Mouse (Mus musculus) right cerebral cortex, postnatal 25 days (tissue): ENCODE results near the gene Hist1h3g.

ENCODE experiments used
- DNase-seq: peaks from one replicate; pipeline ENCODE4 v3.0.0; 2022

The Hist1h3g gene

DNA sequence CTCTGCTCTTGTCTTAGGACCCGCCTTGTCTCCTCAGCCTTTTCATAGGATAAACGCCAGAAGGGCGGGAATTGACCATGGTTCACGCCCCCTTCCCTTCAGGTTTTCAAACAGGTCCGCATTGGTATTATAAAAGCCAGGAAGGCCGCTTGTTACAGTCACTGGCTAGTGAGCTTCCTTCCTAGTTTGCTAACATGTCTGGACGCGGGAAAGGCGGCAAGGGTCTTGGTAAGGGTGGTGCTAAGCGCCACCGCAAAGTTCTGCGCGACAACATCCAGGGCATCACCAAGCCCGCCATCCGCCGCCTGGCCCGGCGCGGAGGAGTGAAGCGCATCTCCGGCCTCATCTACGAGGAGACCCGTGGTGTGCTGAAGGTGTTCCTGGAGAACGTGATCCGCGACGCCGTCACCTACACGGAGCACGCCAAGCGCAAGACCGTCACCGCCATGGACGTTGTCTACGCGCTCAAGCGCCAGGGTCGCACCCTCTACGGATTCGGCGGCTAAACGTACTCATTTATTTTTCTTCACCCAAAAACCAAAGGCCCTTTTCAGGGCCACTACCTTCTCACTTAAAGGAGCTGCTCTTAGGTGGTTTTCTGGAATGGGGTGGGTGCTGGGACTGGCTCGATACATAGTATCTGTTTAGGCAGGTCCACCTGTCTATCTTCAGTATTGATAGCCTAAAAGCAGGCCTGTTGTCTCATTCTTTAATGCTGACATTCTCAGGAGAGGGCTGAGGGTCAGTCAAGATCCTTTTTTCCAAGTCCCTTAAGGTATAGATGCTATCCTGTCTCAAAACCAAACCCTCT is 46.4 kb downstream of the Hist1h3g start, which contains the start of gene Hist1h4d:
TSS of gene Hist1h4d (plus strand) at position 191 of the 811 bp plus-strand sequence.
- DNase-seq = peak; percentile 95

DNA sequence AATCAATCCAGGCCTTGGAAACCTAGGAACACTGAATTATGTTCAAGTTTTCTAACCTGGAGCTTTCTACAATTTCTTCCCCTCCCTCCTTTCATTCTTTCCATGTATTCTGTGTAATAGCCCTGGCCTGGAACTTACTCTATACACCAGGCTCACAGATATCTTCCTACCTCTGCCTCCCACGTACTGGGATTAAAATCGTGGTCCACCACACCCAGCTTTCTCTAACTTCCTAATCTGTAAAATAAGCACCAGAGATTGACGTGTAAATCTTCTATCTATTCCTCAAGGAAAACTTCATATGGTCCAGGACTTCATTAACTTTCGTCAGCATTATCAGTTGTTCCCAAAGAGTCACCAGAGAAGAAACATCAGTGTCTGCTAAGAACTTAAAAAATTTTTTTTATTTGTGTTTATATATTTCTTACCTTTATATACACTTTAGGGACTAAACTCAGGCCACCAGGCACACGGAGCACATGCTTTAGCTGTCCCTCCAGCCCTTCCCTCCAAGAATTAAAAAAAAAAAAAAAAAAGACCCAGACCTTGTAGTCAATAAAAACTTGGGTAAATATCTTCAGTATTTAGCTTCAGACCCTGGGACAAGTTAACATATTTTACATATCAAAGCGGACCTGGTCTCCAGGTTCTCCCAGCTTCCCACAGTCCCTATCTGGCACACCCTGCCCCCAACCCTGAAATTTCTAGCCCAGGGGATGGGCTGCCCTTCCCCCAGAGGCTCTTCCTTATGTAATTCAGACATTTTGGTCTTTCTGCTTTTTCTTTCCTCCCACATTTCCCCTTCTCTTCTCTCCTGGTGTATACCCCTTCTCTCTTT is 47.2 kb downstream of the Hist1h3g start:
- DNase-seq = no peak

DNA sequence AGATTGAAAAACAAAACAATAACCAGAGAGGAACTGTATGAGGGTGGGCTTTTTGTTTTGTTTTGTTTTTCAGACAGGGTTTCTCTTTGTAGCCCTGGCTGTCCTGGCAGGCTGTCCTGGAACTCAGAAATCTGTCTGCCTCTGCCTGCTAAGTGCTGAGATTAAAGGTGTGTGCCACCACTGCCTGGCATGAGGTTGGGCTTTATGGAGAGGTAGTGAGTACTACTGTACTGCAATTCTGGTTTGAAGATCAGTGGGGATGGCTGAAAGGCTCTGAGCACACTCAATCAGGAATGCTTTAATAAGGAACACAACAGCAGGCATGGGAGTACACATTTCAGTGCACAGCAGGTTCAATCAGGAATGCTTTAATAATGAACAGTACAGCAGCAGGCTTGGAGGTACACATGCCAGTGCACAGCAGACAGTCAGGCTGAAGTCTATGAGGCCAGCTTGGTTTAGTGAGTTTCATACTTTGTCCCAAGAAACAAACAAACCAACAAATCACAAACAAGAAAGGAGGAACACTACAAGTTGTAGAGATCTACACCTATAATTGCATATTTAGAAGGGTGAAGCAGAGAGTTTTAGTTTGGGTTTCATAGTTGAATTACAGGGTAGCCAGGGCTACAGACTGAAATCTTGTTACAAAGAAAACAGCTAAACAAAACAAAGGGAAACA is 48.3 kb downstream of the Hist1h3g start:
- DNase-seq = no peak

DNA sequence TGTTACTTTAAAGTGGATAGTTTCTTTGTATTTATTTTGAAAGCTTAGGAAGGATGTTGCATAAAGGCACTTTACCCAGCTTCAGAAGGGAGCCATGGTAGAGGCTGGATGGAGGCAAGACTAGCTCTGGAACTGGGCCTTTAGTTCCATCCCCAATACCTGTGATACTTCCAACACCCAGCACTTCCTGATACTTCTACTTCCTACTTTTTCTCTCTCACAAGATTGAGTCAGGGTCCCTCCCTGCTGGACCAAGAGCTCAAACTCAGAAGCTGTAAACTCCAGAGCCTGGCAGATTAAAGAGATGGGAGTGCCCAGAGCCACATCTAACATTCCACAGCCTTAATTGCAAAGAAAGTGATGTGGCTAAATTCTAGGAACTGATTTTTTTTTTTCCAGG is 49.1 kb downstream of the Hist1h3g start:
- no peak for DNase-seq

DNA sequence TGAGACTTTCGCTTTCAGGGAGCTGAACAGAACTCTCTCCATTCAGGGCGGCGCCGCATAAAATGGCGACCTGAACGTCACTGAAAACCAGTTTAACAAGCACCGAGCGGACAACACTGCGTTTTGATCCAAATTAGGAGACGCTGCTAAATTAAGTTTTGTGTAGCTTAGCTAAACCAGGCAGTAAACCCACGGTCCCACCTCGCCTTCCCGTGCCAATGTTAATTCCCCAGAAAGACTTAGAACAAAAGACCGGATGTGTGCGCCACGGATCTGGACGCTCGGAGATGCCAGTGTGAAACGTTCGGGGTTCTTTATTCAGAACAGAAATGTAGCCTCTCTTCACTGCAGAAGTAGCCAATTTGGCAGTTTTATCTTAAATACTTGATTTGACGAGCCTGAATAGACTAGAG is 49.8 kb downstream of the Hist1h3g start:
- peak; percentile 70 for DNase-seq
